Mouse (Mus musculus): ENCODE data around the gene Exosc8.
"Not testable (repeated sequence)": the region's sequence is repeated elsewhere in the genome, so short reads cannot be mapped to it uniquely, and the experiment has no call there.

The Exosc8 gene

GRCm38 (mm10) chr3:54736101-54736927, 1.1 kb upstream of the Exosc8 start:
- peak; percentile 18 for DNase-seq (ENCODE audit: low spot score)

GRCm38 (mm10) chr3:54734411-54735246, 564 bp downstream of the Exosc8 start:
- DNase-seq (ENCODE audit: low spot score), result peak; percentile 84

- no peak for DNase-seq (ENCODE audit: low spot score)
These were observed 2.8 kb downstream of the Exosc8 start for GRCm38 (mm10) chr3:54732371-54732770.

GRCm38 (mm10) chr3:54731626-54732150, 3.5 kb downstream of the Exosc8 start:
- no peak for DNase-seq (ENCODE audit: low spot score)

GRCm38 (mm10) chr3:54728100-54728499, 7.1 kb downstream of the Exosc8 start:
- no peak for DNase-seq (ENCODE audit: low spot score)

GRCm38 (mm10) chr3:54727588-54727987, 7.6 kb downstream of the Exosc8 start:
- no peak for DNase-seq (ENCODE audit: low spot score)

- no peak for DNase-seq (ENCODE audit: low spot score)
These were observed 9.8 kb downstream of the Exosc8 start for GRCm38 (mm10) chr3:54725344-54725743.

- DNase-seq (ENCODE audit: low spot score), result no peak
These were observed 11.3 kb downstream of the Exosc8 start for GRCm38 (mm10) chr3:54723741-54724500.

- no peak for DNase-seq (ENCODE audit: low spot score)
These were observed 16.2 kb downstream of the Exosc8 start for GRCm38 (mm10) chr3:54718947-54719346.

GRCm38 (mm10) chr3:54717348-54717747, 17.8 kb downstream of the Exosc8 start:
- no peak for DNase-seq (ENCODE audit: low spot score)

- DNase-seq (ENCODE audit: low spot score), result no peak
These were observed 19.7 kb downstream of the Exosc8 start for GRCm38 (mm10) chr3:54715461-54715860.

GRCm38 (mm10) chr3:54714253-54714652, 20.9 kb downstream of the Exosc8 start, which contains the start of gene Gm21958:
TSS of gene Gm21958 (minus strand) at chr3:54714353.
- DNase-seq (ENCODE audit: low spot score), result no peak

GRCm38 (mm10) chr3:54708972-54709371, 26.2 kb downstream of the Exosc8 start:
- no peak for DNase-seq (ENCODE audit: low spot score)

- DNase-seq (ENCODE audit: low spot score), result not testable (repeated sequence)
These were observed 31.1 kb downstream of the Exosc8 start for GRCm38 (mm10) chr3:54704106-54704505.

GRCm38 (mm10) chr3:54699759-54700301, 35.4 kb downstream of the Exosc8 start:
- peak; percentile 31 for DNase-seq (ENCODE audit: low spot score)

- no peak for DNase-seq (ENCODE audit: low spot score)
These were observed 42.2 kb downstream of the Exosc8 start for GRCm38 (mm10) chr3:54693056-54693415.

- peak; percentile 93 for DNase-seq (ENCODE audit: low spot score)
These were observed 42.8 kb downstream of the Exosc8 start, which contains the start of gene Supt20 for GRCm38 (mm10) chr3:54692202-54693055. TSS of gene Supt20 (plus strand) at chr3:54692807.

GRCm38 (mm10) chr3:54689091-54689490, 46.1 kb downstream of the Exosc8 start:
- no peak for DNase-seq (ENCODE audit: low spot score)

GRCm38 (mm10) chr3:54687245-54687644, 47.9 kb downstream of the Exosc8 start:
- no peak for DNase-seq (ENCODE audit: low spot score)

GRCm38 (mm10) chr3:54685202-54685601, 50.0 kb downstream of the Exosc8 start:
- DNase-seq (ENCODE audit: low spot score), result no peak

Measured in c-Kit-positive CD71-positive TER-119-positive erythroid progenitor cells, embryonic 14.5 days (primary cell).